Mouse (Mus musculus): ENCODE data around the gene Prkag3.

DNA sequence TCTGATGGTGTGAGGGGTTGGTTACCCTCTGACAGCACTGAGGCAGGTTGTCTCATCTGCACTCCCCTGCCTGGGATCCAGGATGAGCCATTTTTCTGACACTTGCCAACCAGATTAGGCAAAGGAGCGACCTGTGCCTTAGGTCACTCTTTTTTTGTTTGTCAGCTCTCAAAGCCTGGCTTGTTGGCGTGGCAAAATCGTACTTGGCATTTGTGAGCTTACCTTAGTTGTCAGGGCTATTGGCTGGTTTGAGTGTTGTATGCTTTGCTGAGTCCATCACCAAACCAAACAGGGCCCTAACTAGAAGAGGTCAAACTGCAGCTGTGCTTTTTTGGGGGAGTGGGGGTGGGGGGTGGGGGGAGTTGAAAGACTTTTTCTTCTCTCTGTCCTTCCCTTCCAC lies 29.7 kb downstream of the Prkag3 start:
- TF ChIP-seq CTCF (IDR thresholded peaks at IDR 0.05; ENCODE audit: low read depth) (no peak), EP300 (IDR thresholded peaks at IDR 0.05; ENCODE audit: low read depth) (no peak)

Data from liver, postnatal 0 days (tissue).